Mouse (Mus musculus): Measurements from ENCODE around the gene Gpt2. TPM values are rescaled to one million over a fixed set of nuclear protein-coding genes. Genes with fewer than 3 reads are reported as not detected.
A peak's percentile ranks its signal among the peaks of the same experiment; 100 is the strongest.

The Gpt2 gene
- total and polyA plus RNA-seq, 3 experiments, result 29.7 to 50.0 (median 37.8) TPM

DNA sequence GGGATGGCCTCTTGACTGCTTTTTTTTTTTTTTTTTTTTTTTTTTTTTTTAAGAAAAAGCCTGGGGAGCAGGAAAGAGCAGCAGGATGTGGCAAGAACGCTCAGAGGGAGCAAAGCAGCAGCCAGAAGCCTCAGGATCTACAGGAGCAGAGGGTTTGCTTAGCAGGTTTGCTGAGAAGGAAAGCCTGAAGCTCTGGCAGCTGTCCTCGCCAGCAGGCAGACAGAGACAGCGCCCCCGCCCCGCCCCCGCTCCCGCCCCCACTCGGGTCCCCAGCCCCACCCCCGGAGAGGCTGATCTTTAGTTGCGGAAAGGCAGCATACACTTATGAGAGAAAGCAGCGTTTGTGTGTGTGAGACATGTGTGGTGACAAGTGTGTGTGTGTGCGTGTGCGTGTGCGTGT lies 40.0 kb upstream of the Gpt2 start:
- in situ Hi-C loops (cut with MboI; ENCODE audit: low pct_ligation_motif_present, low pct_unique_long_range_greater_than_20kb, low sequenced_read_pairs) (loop anchor here (25.0 kb wide), 1 partner anchor 210 kb away; no protein-coding TSS in a partner anchor), dilution Hi-C loops (cut with MboI; ENCODE audit: extremely low pct_ligation_motif_present, extremely low pct_unique_long_range_greater_than_20kb, low sequenced_read_pairs) (no loop called here)
- TF ChIP-seq ZNF384 (IDR thresholded peaks at IDR 0.05; ENCODE audit: low read depth, low read length) (peak; percentile 43; the same call in 1 of the 2 replicates), ZMIZ1 (IDR thresholded peaks at IDR 0.05; ENCODE audit: low read depth, low read length) (no peak)
- Histone ChIP-seq H3K9ac (ENCODE audit: insufficient read depth, low read depth) (no peak overlapping the region), H3K79me2 (replicated peaks; ENCODE audit: control insufficient read depth, extremely low read depth, insufficient read depth, poor library complexity, severe bottlenecking) (no peaks in the 10 kb centered on the region), H3K4me3 (replicated peaks in 1 of 3; ENCODE audit: low read depth in 2 of 3, low read length in 2 of 3, poor library complexity in 1 of 3) (no peak overlapping the region), H3K27me3 (replicated peaks) (no peaks in the 10 kb centered on the region), H3K4me2 (ENCODE audit: insufficient read depth, low read depth, poor library complexity, severe bottlenecking) (no peak overlapping the region), H3K27ac (ENCODE audit: insufficient read depth, low read depth) (no peak overlapping the region), H3K36me3 (replicated peaks in 1 of 2; ENCODE audit: control insufficient read depth in 1 of 2, insufficient read depth in 1 of 2, low read length in 1 of 2) (no peaks in the 10 kb centered on the region), H3K9me3 (replicated peaks; ENCODE audit: low read length) (no peaks in the 10 kb centered on the region), H3K4me1 (ENCODE audit: control insufficient read depth in 1 of 2, insufficient read depth in 2 of 2) (peaks cover 0 to 11% of the 10 kb centered on the region in 2 experiments; a peak in 2 of 4 replicates)
- no peak for DNase-seq (ENCODE audit: extremely low read depth)

DNA sequence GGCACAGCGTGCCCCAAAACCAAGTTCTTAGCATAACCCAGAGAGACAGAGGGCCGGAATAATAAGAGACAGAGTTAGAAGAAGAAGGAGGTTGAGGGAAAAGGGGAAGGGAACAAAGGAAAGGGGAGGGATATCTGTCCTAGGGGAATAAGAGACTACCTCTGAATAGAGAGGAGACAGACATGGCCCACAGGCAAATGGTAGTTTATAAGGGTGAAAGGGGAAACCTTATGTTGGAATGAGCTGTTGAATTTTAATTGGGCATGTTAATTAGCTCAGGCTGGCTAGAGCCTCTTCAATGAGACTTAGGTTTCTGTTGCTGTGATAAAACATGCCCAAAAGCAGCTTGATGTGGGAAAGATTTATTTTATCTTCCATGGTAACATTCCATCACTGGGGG lies 39.1 kb upstream of the Gpt2 start:
- no peaks in the 10 kb centered on the region for H3K36me3 ChIP-seq (replicated peaks in 1 of 2; ENCODE audit: control insufficient read depth in 1 of 2, insufficient read depth in 1 of 2, low read length in 1 of 2)
- no peaks in the 10 kb centered on the region for H3K9me3 ChIP-seq (replicated peaks; ENCODE audit: low read length)
- H3K4me1 ChIP-seq (ENCODE audit: control insufficient read depth in 1 of 2, insufficient read depth in 2 of 2), result peaks cover 0 to 8% of the 10 kb centered on the region in 2 experiments; a peak in 2 of 4 replicates
- H3K4me2 ChIP-seq (ENCODE audit: insufficient read depth, low read depth, poor library complexity, severe bottlenecking), result no peak overlapping the region
- dilution Hi-C loops (cut with MboI; ENCODE audit: extremely low pct_ligation_motif_present, extremely low pct_unique_long_range_greater_than_20kb, low sequenced_read_pairs), result no loop called here
- H3K9ac ChIP-seq (ENCODE audit: insufficient read depth, low read depth), result no peak overlapping the region
- DNase-seq (ENCODE audit: extremely low read depth), result no peak
- H3K27me3 ChIP-seq (replicated peaks), result no peaks in the 10 kb centered on the region
- no peak overlapping the region for H3K27ac ChIP-seq (ENCODE audit: insufficient read depth, low read depth)
- H3K79me2 ChIP-seq (replicated peaks; ENCODE audit: control insufficient read depth, extremely low read depth, insufficient read depth, poor library complexity, severe bottlenecking), result no peaks in the 10 kb centered on the region
- in situ Hi-C loops (cut with MboI; ENCODE audit: low pct_ligation_motif_present, low pct_unique_long_range_greater_than_20kb, low sequenced_read_pairs), result loop anchor here (25.0 kb wide), 1 partner anchor 209 kb away; no protein-coding TSS in a partner anchor
- TF ChIP-seq HCFC1 (IDR thresholded peaks at IDR 0.05; ENCODE audit: low read depth, low read length), result no peak
- no peak for TF ChIP-seq ETS1 (conservative IDR thresholded peaks at IDR 0.05; ENCODE audit: low read depth, low read length)
- TF ChIP-seq TBP (conservative IDR thresholded peaks at IDR 0.05; ENCODE audit: low read depth, low read length), result no peak
- no peak for TF ChIP-seq POLR2AphosphoS2 (IDR thresholded peaks at IDR 0.05; ENCODE audit: low read depth, low read length)
- TF ChIP-seq MAFK (IDR thresholded peaks at IDR 0.05; ENCODE audit: insufficient replicate concordance, low read length), result no peak
- TF ChIP-seq USF1 (IDR thresholded peaks at IDR 0.05; ENCODE audit: low read depth, low read length), result no peak
- TF ChIP-seq CHD1 (IDR thresholded peaks at IDR 0.05; ENCODE audit: low read depth, low read length), result no peak
- no peak for TF ChIP-seq CTCF (conservative IDR thresholded peaks at IDR 0.05 in 1 of 2, IDR thresholded peaks at IDR 0.05 in 1 of 2; ENCODE audit: low read depth in 2 of 2, low read length in 2 of 2)
- TF ChIP-seq BHLHE40 (IDR thresholded peaks at IDR 0.05; ENCODE audit: low read depth, low read length), result no peak
- TF ChIP-seq RCOR1 (conservative IDR thresholded peaks at IDR 0.05; ENCODE audit: low read depth, low read length), result no peak
- TF ChIP-seq IRF4 (IDR thresholded peaks at IDR 0.05; ENCODE audit: low read depth, low read length), result no peak
- TF ChIP-seq MEF2A (IDR thresholded peaks at IDR 0.05; ENCODE audit: borderline replicate concordance, low read depth, low read length), result no peak
- no peak for TF ChIP-seq ZMIZ1 (IDR thresholded peaks at IDR 0.05; ENCODE audit: low read depth, low read length)
- no peak for TF ChIP-seq MYC (IDR thresholded peaks at IDR 0.05; ENCODE audit: low read depth, low read length)
- no peak for TF ChIP-seq USF2 (conservative IDR thresholded peaks at IDR 0.05; ENCODE audit: low read depth, low read length)
- TF ChIP-seq MAX (IDR thresholded peaks at IDR 0.05; ENCODE audit: low read length), result no peak
- H3K4me3 ChIP-seq (replicated peaks in 1 of 3; ENCODE audit: low read depth in 2 of 3, low read length in 2 of 3, poor library complexity in 1 of 3), result no peak overlapping the region

All from CH12.LX (cell line).